Comparison of ENCODE assay signal across 8 mouse cellular contexts in genomic region chr1:191977187-191977586, GRCm38 (mm10). TPM values are rescaled to one million over a fixed set of nuclear protein-coding genes. Genes with fewer than 3 reads are reported as not detected.
A peak's percentile ranks its signal among the peaks of the same experiment; 100 is the strongest.
DNase-seq lines count a peak whose midpoint lies in the region; ATAC-seq lines count a peak whose summit lies in the region.

Rd3 (plus strand) TSS chr1:191977370.

- no peaks in the 10 kb centered on the region for H3K36me3 ChIP-seq in heart, embryonic 13.5 days
- H3K36me3 ChIP-seq in heart, embryonic 12.5 days: no peaks in the 10 kb centered on the region
- H3K36me3 ChIP-seq in forebrain, embryonic 16.5 days (ENCODE audit: control insufficient read depth, insufficient read depth): no peaks in the 10 kb centered on the region

- H3K4me2 ChIP-seq in heart, embryonic 13.5 days: no peak within 1 kb of the TSS
- no peak within 1 kb of the TSS for H3K4me2 ChIP-seq in heart, embryonic 12.5 days
- H3K4me2 ChIP-seq in forebrain, embryonic 16.5 days (ENCODE audit: low read length): no peak within 1 kb of the TSS

- no peak within 1 kb of the TSS for H3K9ac ChIP-seq in heart, embryonic 13.5 days
- no peak within 1 kb of the TSS for H3K9ac ChIP-seq in heart, embryonic 12.5 days
- H3K9ac ChIP-seq in forebrain, embryonic 16.5 days (replicated peaks; ENCODE audit: low read depth, low read length): no peak within 1 kb of the TSS

- peak; percentile 47; the same call in 1 of the 2 replicates for ATAC-seq in heart, embryonic 13.5 days (ENCODE audit: extremely low read depth, insufficient number of reproducible peaks, low FRiP score, low TSS enrichment)
- ATAC-seq in heart, embryonic 12.5 days (ENCODE audit: insufficient number of reproducible peaks, low FRiP score): no peak
- peak; percentile 85 for ATAC-seq in forebrain, embryonic 16.5 days

- no peaks in the 10 kb centered on the region; the same call in 1 of the 2 replicates for H3K27me3 ChIP-seq in heart, embryonic 13.5 days (replicated peaks)
- H3K27me3 ChIP-seq in heart, embryonic 12.5 days (replicated peaks): peaks cover 19% of the 10 kb centered on the region
- no peaks in the 10 kb centered on the region for H3K27me3 ChIP-seq in forebrain, embryonic 16.5 days (replicated peaks; ENCODE audit: control insufficient read depth, insufficient read depth, low read length)

- peaks cover 52% of the 10 kb centered on the region for H3K4me1 ChIP-seq in heart, embryonic 13.5 days
- H3K4me1 ChIP-seq in heart, embryonic 12.5 days (replicated peaks): peaks cover 45% of the 10 kb centered on the region
- peaks cover 20% of the 10 kb centered on the region for H3K4me1 ChIP-seq in forebrain, embryonic 16.5 days (replicated peaks; ENCODE audit: control insufficient read depth, insufficient read depth, low read length)

- intact Hi-C loops in left cerebral cortex, postnatal 14 days (cut with DNase I): no loop called here

- DNase-seq in NIH3T3 (ENCODE audit: low read depth): peak; percentile 53
- peak; percentile 62 to 69 for DNase-seq in left cerebral cortex, postnatal 14 days (ENCODE audit: low spot score in 2 of 2)
- DNase-seq in retina, postnatal 1 day: peak; percentile 95
- no peak for DNase-seq in layer of hippocampus, postnatal 14 days (ENCODE audit: low spot score in 2 of 2)
- DNase-seq in spleen, postnatal 10 days (ENCODE audit: low spot score in 2 of 2): no peak

- H3K4me3 ChIP-seq in heart, embryonic 13.5 days: no peak within 1 kb of the TSS
- H3K4me3 ChIP-seq in heart, embryonic 12.5 days: no peak within 1 kb of the TSS
- H3K4me3 ChIP-seq in forebrain, embryonic 16.5 days (replicated peaks; ENCODE audit: low read length): no peak within 1 kb of the TSS

- WGBS in heart, embryonic 13.5 days: 50% methylated on average over 5 of the region's 5 CpGs
- WGBS in heart, embryonic 12.5 days: 53% methylated on average over 5 of the region's 5 CpGs
- WGBS in forebrain, embryonic 16.5 days: 24% methylated on average over 5 of the region's 5 CpGs

- peak within 1 kb of the TSS; percentile 48; the same call in 1 of the 2 replicates for H3K27ac ChIP-seq in heart, embryonic 13.5 days (replicated peaks)
- no peak within 1 kb of the TSS for H3K27ac ChIP-seq in heart, embryonic 12.5 days (ENCODE audit: poor library complexity, severe bottlenecking)
- no peak within 1 kb of the TSS for H3K27ac ChIP-seq in forebrain, embryonic 16.5 days (ENCODE audit: low read length)

- no peaks in the 10 kb centered on the region for H3K9me3 ChIP-seq in heart, embryonic 13.5 days
- no peaks in the 10 kb centered on the region for H3K9me3 ChIP-seq in heart, embryonic 12.5 days (replicated peaks)
- H3K9me3 ChIP-seq in forebrain, embryonic 16.5 days (ENCODE audit: control insufficient read depth, low read length): no peaks in the 10 kb centered on the region

RNA-seq across cellular contexts. Expression of gene Rd3, which starts in this region (rescaled TPM):
- polyA plus RNA-seq in heart, embryonic 13.5 days (2015; fragmentation: Nextera tagmentation; extraction: Ambion mirVana): 3.0 and 4.1 TPM in 2 replicates
- 1.3 and 1.7 TPM in 2 replicates for polyA plus RNA-seq in heart, embryonic 12.5 days (2016; fragmentation: Nextera tagmentation; extraction: Ambion mirVana)
- 2.1 and 2.5 TPM in 2 replicates for polyA plus RNA-seq in forebrain, embryonic 16.5 days (2015; fragmentation: Nextera tagmentation; extraction: Ambion mirVana)
- under 1 TPM; 0.35 to 0.36 TPM for total RNA-seq in left cerebral cortex, postnatal 14 days (2021)
- total RNA-seq in layer of hippocampus, postnatal 14 days (2021): 1 to 10 TPM in 1 of 2 experiments, under 1 TPM in 1; 0.19 to 1.4 TPM

Comparison
In these comparisons a context has a peak if more than half of its experiments do, and no peak if none do; other contexts are left out.
1. Peak in DNase-seq in left cerebral cortex, postnatal 14 days; RNA of the gene not detected or under 1 TPM.
2. DNase-seq: peak in NIH3T3 (single experiment) and retina, postnatal 1 day (single experiment); none in layer of hippocampus, postnatal 14 days (0 of 2) and spleen, postnatal 10 days (0 of 2).